Mouse (Mus musculus) MEL (cell line): Measurements from ENCODE around the gene Cd40.

Experiments
- BHLHE40 ChIP-seq: IDR thresholded peaks from 2 replicates; pipeline ENCODE4 v1.6.1; 2012; ENCODE audit warnings: low read depth, mild to moderate bottlenecking, inconsistent platforms, low read length, improper control_type of control experiment, borderline replicate concordance
- CTCF ChIP-seq, 3 experiments: IDR thresholded peaks in 2 of 3; conservative IDR thresholded peaks in 1 of 3; 2 replicates each; pipeline ENCODE4 v1.5.1; 2011 to 2012; ENCODE audit warnings: low read length in 3 of 3, low read depth in 2 of 3, mild to moderate bottlenecking in 2 of 3, improper control_type of control experiment in 1 of 3, inconsistent platforms in 1 of 3, mixed read lengths in 1 of 3, moderate library complexity in 1 of 3; ENCODE audit not compliant: control insufficient read depth in 1 of 3, insufficient read depth in 1 of 3, poor library complexity in 1 of 3, severe bottlenecking in 1 of 3
- EP300 ChIP-seq, 2 experiments: IDR thresholded peaks; 2 replicates each; pipeline ENCODE4 v1.6.1; 2011; ENCODE audit warnings: improper control_type of control experiment in 2 of 2, low read length in 2 of 2, low read depth in 1 of 2, mild to moderate bottlenecking in 1 of 2
- GATA1 ChIP-seq: IDR thresholded peaks from 2 replicates; pipeline ENCODE4 v1.6.1; 2011; ENCODE audit warnings: low read depth, low read length, improper control_type of control experiment
- HCFC1 ChIP-seq: IDR thresholded peaks from 2 replicates; pipeline ENCODE4 v1.6.1; 2012; ENCODE audit warnings: low read depth, mild to moderate bottlenecking, inconsistent platforms, low read length, improper control_type of control experiment, moderate library complexity
- NELFE ChIP-seq: IDR thresholded peaks from 2 replicates; pipeline ENCODE4 v1.6.1; 2011; ENCODE audit warnings: low read depth, low read length, improper control_type of control experiment
- NRF1 ChIP-seq: IDR thresholded peaks from 2 replicates; pipeline ENCODE4 v1.6.1; 2014; ENCODE audit warnings: low read depth, mild to moderate bottlenecking, inconsistent platforms, low read length, improper control_type of control experiment, moderate library complexity; ENCODE audit not compliant: poor library complexity, insufficient read depth, severe bottlenecking
- POLR2A ChIP-seq, 2 experiments: IDR thresholded peaks; 2 replicates each; pipeline ENCODE4 v1.6.1; 2011 to 2012; ENCODE audit warnings: low read length in 2 of 2, mild to moderate bottlenecking in 2 of 2, control low read depth in 1 of 2, improper control_type of control experiment in 1 of 2, low read depth in 1 of 2, moderate library complexity in 1 of 2; ENCODE audit not compliant: control insufficient read depth in 1 of 2, insufficient read depth in 1 of 2, poor library complexity in 1 of 2
- POLR2AphosphoS2 ChIP-seq: IDR thresholded peaks from 2 replicates; pipeline ENCODE4 v1.6.1; 2011; ENCODE audit warnings: low read length, improper control_type of control experiment
- RAD21 ChIP-seq: IDR thresholded peaks from 2 replicates; pipeline ENCODE4 v1.6.1; 2011; ENCODE audit warnings: mild to moderate bottlenecking, low read depth, low read length, improper control_type of control experiment
- SIN3A ChIP-seq: IDR thresholded peaks from 2 replicates; pipeline ENCODE4 v1.6.1; 2012; ENCODE audit warnings: low read length, improper control_type of control experiment, inconsistent platforms
- TBP ChIP-seq: IDR thresholded peaks from 2 replicates; pipeline ENCODE4 v1.8.0; 2011; ENCODE audit warnings: low read depth, low read length, improper control_type of control experiment
- ZKSCAN1 ChIP-seq: IDR thresholded peaks from 2 replicates; pipeline ENCODE4 v1.6.1; 2012; ENCODE audit warnings: low read depth, mild to moderate bottlenecking, inconsistent platforms, low read length, improper control_type of control experiment, moderate library complexity

- no peak for TF ChIP-seq ZKSCAN1
- TF ChIP-seq CTCF (IDR thresholded peaks at IDR 0.05 in 2 of 3, conservative IDR thresholded peaks at IDR 0.05 in 1 of 3; ENCODE audit: control insufficient read depth in 1 of 3, insufficient read depth in 1 of 3, low read depth in 2 of 3, low read length in 3 of 3, poor library complexity in 1 of 3, severe bottlenecking in 1 of 3), result no peak
- no peak for TF ChIP-seq POLR2A (IDR thresholded peaks at IDR 0.05; ENCODE audit: control insufficient read depth in 1 of 2, insufficient read depth in 1 of 2, low read depth in 1 of 2, low read length in 2 of 2, poor library complexity in 1 of 2)
- no peak for TF ChIP-seq EP300 (IDR thresholded peaks at IDR 0.05; ENCODE audit: low read depth in 1 of 2, low read length in 2 of 2)
- no peak for TF ChIP-seq BHLHE40
- TF ChIP-seq RAD21, result no peak
- TF ChIP-seq GATA1, result no peak
- no peak for TF ChIP-seq NRF1
- no peak for TF ChIP-seq TBP
- TF ChIP-seq HCFC1, result no peak
- TF ChIP-seq POLR2AphosphoS2, result no peak
- TF ChIP-seq NELFE, result no peak
- no peak for TF ChIP-seq SIN3A
Observed at GRCm38 (mm10) chr2:165106585-165106984, 51.2 kb downstream of the Cd40 start.
